Comparison of ENCODE assay signal across 7 mouse cellular contexts in genomic region chr3:22076561-22076935, GRCm38 (mm10). TPM values are rescaled to one million over a fixed set of nuclear protein-coding genes. Genes with fewer than 3 reads are reported as not detected.
DNase-seq lines count a peak whose midpoint lies in the region; ATAC-seq lines count a peak whose summit lies in the region.

Tbl1xr1 (plus strand) TSS chr3:22076652.

- peak within 1 kb of the TSS; percentile 99 for H3K27ac ChIP-seq in intestine, embryonic 14.5 days (ENCODE audit: low read depth)

- H3K4me3 ChIP-seq in intestine, embryonic 14.5 days (ENCODE audit: low read depth, low read length) = peak within 1 kb of the TSS; percentile 59

- intact Hi-C loops in left cerebral cortex, postnatal 10 days (cut with DNase I) = loop anchor here (1.0 to 5.0 kb wide), 5 partner anchors 66 to 1422 kb away; no protein-coding TSS in a partner anchor

- H3K9me3 ChIP-seq in intestine, embryonic 14.5 days (ENCODE audit: control insufficient read depth, low read length) = no peaks in the 10 kb centered on the region

- peak; percentile 91 to 93 for DNase-seq in adrenal gland, adult 18-20 months (ENCODE audit: low spot score in 2 of 2)
- DNase-seq in embryo, embryonic 10.5 days (ENCODE audit: low spot score) = peak; percentile 92
- DNase-seq in gastrocnemius, postnatal 25 days = peak; percentile 97
- DNase-seq in intestine, embryonic 14.5 days (ENCODE audit: low spot score) = no peak
- DNase-seq in left cerebral cortex, postnatal 10 days (ENCODE audit: extremely low spot score in 1 of 2, low spot score in 2 of 2) = peak; percentile 91 to 98
- peak; percentile 96 for DNase-seq in mesoderm, embryonic 11.5 days (ENCODE audit: low read depth, low spot score)
- peak; percentile 90 for DNase-seq in right cerebral cortex, postnatal 4 days

- no peaks in the 10 kb centered on the region for H3K36me3 ChIP-seq in intestine, embryonic 14.5 days (ENCODE audit: control insufficient read depth, insufficient read depth, low read length)

- peak within 1 kb of the TSS; percentile 76 for H3K4me2 ChIP-seq in intestine, embryonic 14.5 days (ENCODE audit: low read length)

- ATAC-seq in intestine, embryonic 14.5 days (replicated peaks; ENCODE audit: low FRiP score, low TSS enrichment, low read depth) = peak; percentile 93

- H3K27me3 ChIP-seq in intestine, embryonic 14.5 days (replicated peaks; ENCODE audit: control insufficient read depth, insufficient read depth, low read length) = no peaks in the 10 kb centered on the region

- H3K9ac ChIP-seq in intestine, embryonic 14.5 days (ENCODE audit: low read length) = peak within 1 kb of the TSS; percentile 80

- WGBS in intestine, embryonic 14.5 days = 2% methylated on average over 31 of the region's 46 CpGs

- peaks cover 23% of the 10 kb centered on the region for H3K4me1 ChIP-seq in intestine, embryonic 14.5 days (replicated peaks; ENCODE audit: control insufficient read depth, insufficient read depth, low read length)

RNA-seq across cellular contexts. Expression of gene Tbl1xr1, which starts in this region (rescaled TPM):
- 10 to 100 TPM; 36.1 to 66.0 TPM for total RNA-seq in adrenal gland, adult 18-20 months (2021)
- 10 to 100 TPM; 46.8 to 54.2 TPM for total RNA-seq in gastrocnemius, postnatal 25 days (2021)
- polyA plus RNA-seq in intestine, embryonic 14.5 days (2014; fragmentation: Nextera tagmentation; extraction: Ambion mirVana) = 22.3 and 23.9 TPM in 2 replicates
- 100 to 1,000 TPM in 1 of 2 experiments, 10 to 100 TPM in 1; 96.8 to 119 TPM for total RNA-seq in left cerebral cortex, postnatal 10 days (2021)
